Mouse (Mus musculus) brain, embryonic 14.5 days (tissue): Measurements from ENCODE around the gene N4bp2l2.

ENCODE experiments used
- CTCF ChIP-seq: fragments of 200-500 bp; IDR thresholded peaks from 2 replicates; pipeline ENCODE4 v1.5.1; 2012; ENCODE audit warnings: inconsistent platforms, mild to moderate bottlenecking, moderate library complexity, borderline replicate concordance; ENCODE audit not compliant: insufficient read depth, insufficient read length; ENCODE audit errors: extremely low read depth
- POLR2A ChIP-seq: fragments of 200-500 bp; IDR thresholded peaks from 2 replicates; pipeline ENCODE4 v1.6.1; 2012; ENCODE audit warnings: mild to moderate bottlenecking, inconsistent platforms, borderline replicate concordance; ENCODE audit not compliant: poor library complexity, insufficient read depth, insufficient read length, severe bottlenecking; ENCODE audit errors: extremely low read depth

DNA sequence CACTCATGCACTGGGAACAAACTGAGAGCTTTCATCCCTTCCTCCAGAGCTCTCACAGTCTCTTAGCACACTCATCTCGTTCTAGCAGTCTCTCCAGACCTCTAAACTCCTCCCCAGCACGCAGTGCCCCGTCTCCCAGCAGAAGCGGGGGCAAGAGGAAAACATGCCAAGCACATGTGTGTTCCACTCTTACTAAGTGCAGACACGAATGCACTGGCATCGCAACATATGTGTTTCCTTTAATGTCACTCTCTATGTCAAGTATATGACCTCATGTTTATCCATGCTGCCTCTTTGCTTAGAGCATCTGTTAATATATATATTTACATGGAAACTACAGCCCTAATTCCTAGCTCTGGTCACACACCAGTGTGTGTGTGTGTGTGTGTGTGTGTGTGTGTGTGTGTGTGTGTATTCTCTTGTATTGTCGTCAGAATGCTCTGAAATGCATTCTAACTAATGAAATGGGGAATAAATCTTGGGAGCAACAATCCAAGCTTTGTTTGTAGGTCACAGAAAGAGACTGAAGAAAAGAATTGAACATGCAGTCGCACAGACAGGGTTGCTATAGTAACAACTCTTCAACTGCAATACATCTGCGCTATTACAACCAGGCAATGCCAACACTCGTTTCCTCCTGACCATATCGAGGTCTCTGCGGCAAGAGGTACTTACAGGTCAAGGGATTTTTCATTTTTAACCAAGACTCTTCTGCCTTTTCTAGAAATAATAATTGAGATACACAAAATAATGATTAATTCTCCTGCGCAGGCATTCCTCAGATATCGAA is 64.3 kb downstream of the N4bp2l2 start:
- no peak for TF ChIP-seq CTCF
- TF ChIP-seq POLR2A: no peak
